Mouse (Mus musculus): ENCODE results near the gene Rapgef5.

The Rapgef5 gene

GRCm38 (mm10) chr12:117673188-117673587, 156.9 kb downstream of the Rapgef5 start:
- in situ Hi-C loops (cut with MboI, MseI) = no loop called here

GRCm38 (mm10) chr12:117674511-117674910, 158.2 kb downstream of the Rapgef5 start:
- in situ Hi-C loops (cut with MboI, MseI) = no loop called here

GRCm38 (mm10) chr12:117676265-117676664, 160.0 kb downstream of the Rapgef5 start:
- in situ Hi-C loops (cut with MboI, MseI) = no loop called here

- in situ Hi-C loops (cut with MboI, MseI) = no loop called here
Measured at GRCm38 (mm10) chr12:117678916-117679315, 162.6 kb downstream of the Rapgef5 start.

- in situ Hi-C loops (cut with MboI, MseI) = no loop called here
Measured at GRCm38 (mm10) chr12:117679795-117680194, 163.5 kb downstream of the Rapgef5 start.

GRCm38 (mm10) chr12:117681273-117681672, 165.0 kb downstream of the Rapgef5 start:
- in situ Hi-C loops (cut with MboI, MseI) = no loop called here

- in situ Hi-C loops (cut with MboI, MseI) = no loop called here
Measured at GRCm38 (mm10) chr12:117683377-117683776, 167.1 kb downstream of the Rapgef5 start.

- in situ Hi-C loops (cut with MboI, MseI) = no loop called here
Measured at GRCm38 (mm10) chr12:117683984-117684383, 167.7 kb downstream of the Rapgef5 start.

GRCm38 (mm10) chr12:117684788-117685187, 168.5 kb downstream of the Rapgef5 start:
- in situ Hi-C loops (cut with MboI, MseI) = no loop called here

- in situ Hi-C loops (cut with MboI, MseI) = no loop called here
Measured at GRCm38 (mm10) chr12:117685336-117685735, 169.1 kb downstream of the Rapgef5 start.

GRCm38 (mm10) chr12:117686732-117687131, 170.5 kb downstream of the Rapgef5 start:
- in situ Hi-C loops (cut with MboI, MseI) = no loop called here

GRCm38 (mm10) chr12:117688655-117689548, 172.6 kb downstream of the Rapgef5 start:
- in situ Hi-C loops (cut with MboI, MseI) = no loop called here

- in situ Hi-C loops (cut with MboI, MseI) = no loop called here
Measured at GRCm38 (mm10) chr12:117691336-117691735, 175.1 kb downstream of the Rapgef5 start.

GRCm38 (mm10) chr12:117692775-117693174, 176.5 kb downstream of the Rapgef5 start:
- in situ Hi-C loops (cut with MboI, MseI) = no loop called here

- in situ Hi-C loops (cut with MboI, MseI) = no loop called here
Measured at GRCm38 (mm10) chr12:117699950-117700665, 183.8 kb downstream of the Rapgef5 start.

GRCm38 (mm10) chr12:117700927-117701326, 184.6 kb downstream of the Rapgef5 start:
- in situ Hi-C loops (cut with MboI, MseI) = no loop called here

GRCm38 (mm10) chr12:117702291-117702690, 186.0 kb downstream of the Rapgef5 start:
- in situ Hi-C loops (cut with MboI, MseI) = no loop called here

- in situ Hi-C loops (cut with MboI, MseI) = no loop called here
Measured at GRCm38 (mm10) chr12:117702928-117703327, 186.6 kb downstream of the Rapgef5 start.

GRCm38 (mm10) chr12:117703413-117703812, 187.1 kb downstream of the Rapgef5 start:
- in situ Hi-C loops (cut with MboI, MseI) = no loop called here

GRCm38 (mm10) chr12:117705308-117705707, 189.0 kb downstream of the Rapgef5 start:
- in situ Hi-C loops (cut with MboI, MseI) = no loop called here

GRCm38 (mm10) chr12:117709280-117709679, 193.0 kb downstream of the Rapgef5 start:
- in situ Hi-C loops (cut with MboI, MseI) = no loop called here

- in situ Hi-C loops (cut with MboI, MseI) = no loop called here
Measured at GRCm38 (mm10) chr12:117712474-117712873, 196.2 kb downstream of the Rapgef5 start.

GRCm38 (mm10) chr12:117713616-117714015, 197.3 kb downstream of the Rapgef5 start:
- in situ Hi-C loops (cut with MboI, MseI) = no loop called here
